Mouse (Mus musculus) ES-Bruce4 (cell line): ENCODE measurements around the gene Masp1.

Experiments
- CTCF ChIP-seq: IDR thresholded peaks from one replicate; pipeline ENCODE4 v1.8.1; 2011; ENCODE audit warnings: low read depth, low read length
- POLR2A ChIP-seq: IDR thresholded peaks from one replicate; pipeline ENCODE4 v1.8.1; 2011; ENCODE audit warnings: low read length; ENCODE audit not compliant: insufficient read depth

GRCm38 (mm10) chr16:23456534-23456933, 64.1 kb downstream of the Masp1 start:
- no peak for TF ChIP-seq POLR2A
- no peak for TF ChIP-seq CTCF
